Mouse (Mus musculus): ENCODE results near the gene Cdsn. TPM values are rescaled to one million over a fixed set of nuclear protein-coding genes. Genes with fewer than 3 reads are reported as not detected.
A peak's percentile ranks its signal among the peaks of the same experiment; 100 is the strongest.

Cdsn gene
- polyA plus RNA-seq, 1 experiment from 2014 or later = 0.40 TPM

DNA sequence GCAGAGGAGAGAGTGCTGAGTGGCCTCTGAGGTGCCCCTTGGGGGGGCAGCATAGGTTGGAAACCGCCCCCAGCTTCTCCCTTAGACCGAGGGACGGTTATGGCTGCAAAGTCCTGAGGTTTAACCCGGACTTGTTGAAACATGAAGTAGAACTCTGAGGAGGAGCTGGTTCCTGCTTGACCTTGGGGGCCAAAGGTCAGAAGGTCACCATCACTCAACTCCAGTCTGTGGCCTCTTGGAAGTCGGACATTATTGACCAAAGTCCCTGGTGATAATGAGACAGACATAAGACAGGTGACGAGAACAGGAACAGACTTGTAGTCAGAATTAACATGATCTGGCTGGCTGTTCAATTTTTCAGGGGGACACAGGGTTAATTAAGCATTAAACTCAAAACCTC, 37.2 kb upstream of the Cdsn start:
- Histone ChIP-seq H3K9ac (ENCODE audit: low read depth, low read length) (no peak overlapping the region), H3K4me3 (ENCODE audit: low read depth, low read length) (no peak overlapping the region), H3K27ac (ENCODE audit: low read depth, low read length) (no peak overlapping the region), H3K36me3 (ENCODE audit: control insufficient read depth, insufficient read depth) (0 out of 2 replicates have a peak, but pooled peaks cover 5% of the 10 kb centered on the region), H3K4me2 (replicated peaks; ENCODE audit: low read depth) (peak overlapping the region; percentile 89), H3K9me3 (ENCODE audit: control insufficient read depth) (no peaks in the 10 kb centered on the region), H3K27me3 (replicated peaks; ENCODE audit: control insufficient read depth, insufficient read depth, low read length) (no peaks in the 10 kb centered on the region), H3K4me1 (replicated peaks; ENCODE audit: control insufficient read depth, insufficient read depth, low read length) (no peaks in the 10 kb centered on the region; the same call in none of the 2 replicates)
- TF ChIP-seq CTCF (IDR thresholded peaks at IDR 0.05; ENCODE audit: low read depth) = no peak
- no peak for ATAC-seq
- WGBS = 54% methylated on average over 6 of the region's 6 CpGs

GRCm38 (mm10) chr17:35515911-35516640, 35.9 kb upstream of the Cdsn start:
- peak overlapping the region; percentile 65 for H3K4me3 ChIP-seq (ENCODE audit: low read depth, low read length)
- peak overlapping the region; percentile 9; the same call in 1 of the 2 replicates for H3K27ac ChIP-seq (ENCODE audit: low read depth, low read length)
- WGBS = 7% methylated on average over 25 of the region's 25 CpGs
- no peak for TF ChIP-seq CTCF (IDR thresholded peaks at IDR 0.05; ENCODE audit: low read depth)
- H3K27me3 ChIP-seq (replicated peaks; ENCODE audit: control insufficient read depth, insufficient read depth, low read length) = no peaks in the 10 kb centered on the region
- ATAC-seq = peak; percentile 21; the same call in 1 of the 2 replicates
- H3K36me3 ChIP-seq (ENCODE audit: control insufficient read depth, insufficient read depth) = 0 out of 2 replicates have a peak, but pooled peaks cover 11% of the 10 kb centered on the region
- no peaks in the 10 kb centered on the region for H3K9me3 ChIP-seq (ENCODE audit: control insufficient read depth)
- no peaks in the 10 kb centered on the region; the same call in none of the 2 replicates for H3K4me1 ChIP-seq (replicated peaks; ENCODE audit: control insufficient read depth, insufficient read depth, low read length)
- H3K4me2 ChIP-seq (replicated peaks; ENCODE audit: low read depth) = peak overlapping the region; percentile 89
- peak overlapping the region; percentile 41; the same call in 1 of the 2 replicates for H3K9ac ChIP-seq (ENCODE audit: low read depth, low read length)

DNA sequence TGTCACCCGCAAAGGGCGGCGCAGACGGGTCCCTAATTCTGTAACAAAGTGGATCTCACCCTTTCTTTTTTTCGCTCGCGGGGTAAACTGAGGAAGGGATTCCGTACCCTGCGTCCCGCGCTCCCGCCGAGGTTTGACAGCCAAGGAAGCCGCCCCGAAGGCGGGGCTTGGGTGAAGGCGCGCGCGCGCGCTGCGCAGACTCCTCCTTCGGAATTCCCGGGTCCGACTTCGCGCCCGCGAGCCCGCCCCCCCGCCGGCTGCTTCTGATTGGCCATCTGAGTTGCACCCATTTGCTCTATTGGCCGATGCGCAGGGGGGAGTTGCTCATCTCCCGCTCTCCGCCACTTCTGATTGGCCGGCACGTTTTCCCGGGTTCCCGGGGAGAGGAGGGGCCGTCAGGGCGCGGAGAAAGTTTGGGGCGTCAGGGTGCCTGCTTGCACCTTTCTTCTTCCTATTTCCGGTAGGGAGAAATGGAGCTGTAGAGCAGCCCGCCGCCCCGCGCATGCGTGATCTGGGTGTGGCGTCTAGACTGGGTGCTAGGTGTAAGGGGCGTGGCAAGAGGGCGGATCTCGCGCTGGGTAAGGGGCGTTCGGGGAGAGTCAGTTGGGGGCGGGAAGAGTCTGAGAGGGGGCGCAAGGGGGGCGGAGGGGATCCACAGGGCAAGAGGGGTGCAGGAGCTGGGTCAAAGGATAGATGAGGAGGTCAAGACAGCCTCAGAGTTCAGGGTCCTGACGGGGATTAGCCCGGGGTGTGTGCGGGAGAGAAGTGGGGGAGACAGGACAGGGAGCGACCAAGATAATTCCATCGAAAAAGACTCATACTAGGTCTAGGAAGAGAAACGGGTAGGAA, 35.1 kb upstream of the Cdsn start, which contains the start of the genes Tcf19 and Cchcr1:
Gene Tcf19 (minus strand): TSS at position 173 of the 849 bp plus-strand sequence.
Gene Cchcr1 (plus strand): TSS at position 449 of the 849 bp plus-strand sequence.
- H3K9me3 ChIP-seq (ENCODE audit: control insufficient read depth) = no peaks in the 10 kb centered on the region
- peak; percentile 98 for ATAC-seq
- no peaks in the 10 kb centered on the region; the same call in none of the 2 replicates for H3K4me1 ChIP-seq (replicated peaks; ENCODE audit: control insufficient read depth, insufficient read depth, low read length)
- no peak for TF ChIP-seq CTCF (IDR thresholded peaks at IDR 0.05; ENCODE audit: low read depth)
- 0 out of 2 replicates have a peak, but pooled peaks cover 11% of the 10 kb centered on the region for H3K36me3 ChIP-seq (ENCODE audit: control insufficient read depth, insufficient read depth)
- peak within 1 kb of the TSS; percentile 65 for H3K4me3 ChIP-seq (ENCODE audit: low read depth, low read length)
- peak within 1 kb of the TSS; percentile 51; the same call in 1 of the 2 replicates for H3K9ac ChIP-seq (ENCODE audit: low read depth, low read length)
- H3K27me3 ChIP-seq (replicated peaks; ENCODE audit: control insufficient read depth, insufficient read depth, low read length) = no peaks in the 10 kb centered on the region
- H3K27ac ChIP-seq (ENCODE audit: low read depth, low read length) = peak within 1 kb of the TSS; percentile 9; the same call in 1 of the 2 replicates
- under 1% methylated on average over 67 of the region's 67 CpGs for WGBS
- H3K4me2 ChIP-seq (replicated peaks; ENCODE audit: low read depth) = peak within 1 kb of the TSS; percentile 89

- Histone ChIP-seq H3K9ac (ENCODE audit: low read depth, low read length) (peak overlapping the region; percentile 51; the same call in 1 of the 2 replicates), H3K4me2 (replicated peaks; ENCODE audit: low read depth) (peak overlapping the region; percentile 89), H3K4me3 (ENCODE audit: low read depth, low read length) (peak overlapping the region; percentile 65), H3K27ac (ENCODE audit: low read depth, low read length) (no peak overlapping the region), H3K9me3 (ENCODE audit: control insufficient read depth) (no peaks in the 10 kb centered on the region), H3K4me1 (replicated peaks; ENCODE audit: control insufficient read depth, insufficient read depth, low read length) (no peaks in the 10 kb centered on the region; the same call in none of the 2 replicates), H3K27me3 (replicated peaks; ENCODE audit: control insufficient read depth, insufficient read depth, low read length) (no peaks in the 10 kb centered on the region), H3K36me3 (ENCODE audit: control insufficient read depth, insufficient read depth) (0 out of 2 replicates have a peak, but pooled peaks cover 11% of the 10 kb centered on the region)
- 4% methylated on average over 12 of the region's 12 CpGs for WGBS
- no peak for TF ChIP-seq CTCF (IDR thresholded peaks at IDR 0.05; ENCODE audit: low read depth)
- no peak for ATAC-seq
Measured at GRCm38 (mm10) chr17:35517526-35517925, 34.4 kb upstream of the Cdsn start.

- 76% methylated on average over 9 of the region's 9 CpGs for whole genome bisulfite sequencing
- no peak overlapping the region for H3K27ac ChIP-seq (ENCODE audit: low read depth, low read length)
- no peak overlapping the region for H3K9ac ChIP-seq (ENCODE audit: low read depth, low read length)
- H3K9me3 ChIP-seq (ENCODE audit: control insufficient read depth) = no peaks in the 10 kb centered on the region
- H3K4me2 ChIP-seq (replicated peaks; ENCODE audit: low read depth) = no peak overlapping the region
- no peak for TF ChIP-seq CTCF (IDR thresholded peaks at IDR 0.05; ENCODE audit: low read depth)
- H3K4me1 ChIP-seq (replicated peaks; ENCODE audit: control insufficient read depth, insufficient read depth, low read length) = no peaks in the 10 kb centered on the region
- H3K4me3 ChIP-seq (ENCODE audit: low read depth, low read length) = no peak overlapping the region
- ATAC-seq = no peak
- no peaks in the 10 kb centered on the region for H3K27me3 ChIP-seq (replicated peaks; ENCODE audit: control insufficient read depth, insufficient read depth, low read length)
- H3K36me3 ChIP-seq (ENCODE audit: control insufficient read depth, insufficient read depth) = peaks cover 38% of the 10 kb centered on the region
Measured at GRCm38 (mm10) chr17:35524354-35524753, 27.6 kb upstream of the Cdsn start.

GRCm38 (mm10) chr17:35526644-35527043, 25.3 kb upstream of the Cdsn start:
- TF ChIP-seq CTCF (IDR thresholded peaks at IDR 0.05; ENCODE audit: low read depth) = no peak
- no peaks in the 10 kb centered on the region for H3K27me3 ChIP-seq (replicated peaks; ENCODE audit: control insufficient read depth, insufficient read depth, low read length)

More at GRCm38 (mm10) chr17:35526644-35527043, 25.3 kb upstream of the Cdsn start:
- ATAC-seq = no peak
- Histone ChIP-seq H3K9me3 (ENCODE audit: control insufficient read depth) (no peaks in the 10 kb centered on the region), H3K4me1 (replicated peaks; ENCODE audit: control insufficient read depth, insufficient read depth, low read length) (no peaks in the 10 kb centered on the region), H3K27ac (ENCODE audit: low read depth, low read length) (no peak overlapping the region), H3K9ac (ENCODE audit: low read depth, low read length) (no peak overlapping the region), H3K36me3 (ENCODE audit: control insufficient read depth, insufficient read depth) (peaks cover 48% of the 10 kb centered on the region), H3K4me2 (replicated peaks; ENCODE audit: low read depth) (no peak overlapping the region), H3K4me3 (ENCODE audit: low read depth, low read length) (no peak overlapping the region)
- 83% methylated on average over 8 of the region's 8 CpGs for WGBS

All from intestine, postnatal 0 days (tissue).